Mouse (Mus musculus) G1E (cell line): ENCODE measurements around the gene Tcf21.

Experiments used
- CTCF ChIP-seq: IDR thresholded peaks from 2 replicates; pipeline ENCODE4 v1.5.1; 2012; ENCODE audit warnings: low read depth, low read length, inconsistent platforms, mixed read lengths
- GATA1 ChIP-seq: IDR thresholded peaks from 2 replicates; pipeline ENCODE4 v1.6.1; 2012; ENCODE audit warnings: borderline replicate concordance, low read length, inconsistent platforms, mixed read lengths
- GATA2 ChIP-seq: IDR thresholded peaks from 2 replicates; pipeline ENCODE4 v1.6.1; 2012; ENCODE audit warnings: low read depth, low read length, inconsistent platforms, borderline replicate concordance
- POLR2AphosphoS5 ChIP-seq: IDR thresholded peaks from 2 replicates; pipeline ENCODE4 v1.6.1; 2012; ENCODE audit warnings: low read depth, low read length, inconsistent platforms; ENCODE audit not compliant: insufficient replicate concordance
- TAL1 ChIP-seq: conservative IDR thresholded peaks from 2 replicates; pipeline ENCODE4 v1.6.1; 2012; ENCODE audit warnings: low read depth, low read length, inconsistent platforms, mixed read lengths

DNA sequence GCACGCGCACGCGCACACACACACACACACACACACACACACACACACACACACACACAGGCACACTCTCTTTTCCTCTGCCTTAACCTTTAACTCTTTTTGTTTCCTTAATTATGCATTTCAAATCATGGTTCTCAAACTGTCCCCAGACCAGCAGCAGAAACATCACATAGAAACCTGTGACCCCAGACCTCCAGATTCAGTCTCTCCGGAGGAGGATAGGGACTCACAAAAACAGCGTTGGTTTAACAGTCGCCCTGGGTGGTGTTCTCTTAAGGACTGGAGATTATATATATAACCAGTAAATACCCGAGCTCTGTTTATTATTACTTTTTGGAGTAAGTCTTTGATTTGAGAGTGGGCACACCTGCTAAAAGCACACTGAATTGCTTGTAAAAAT lies 5.7 kb downstream of the Tcf21 start:
- TF ChIP-seq CTCF: no peak
- TF ChIP-seq POLR2AphosphoS5: no peak
- TF ChIP-seq GATA1: no peak
- TF ChIP-seq TAL1: no peak
- no peak for TF ChIP-seq GATA2
